Mouse (Mus musculus) cerebellum, adult 9-10 months (tissue): ENCODE data around the gene Vcpkmt.
"Not testable (repeated sequence)": the region's sequence is repeated elsewhere in the genome, so short reads cannot be mapped to it uniquely, and the experiment has no call there.

Source experiments
- DNase-seq: peaks from one replicate; pipeline ENCODE4 v3.0.0; 2022

The Vcpkmt gene

GRCm38 (mm10) chr12:69582613-69583269 lies at the start of gene Vcpkmt:
Gene Vcpkmt, minus strand, starts transcription at chr12:69583028.
- peak; percentile 86 for DNase-seq

GRCm38 (mm10) chr12:69618590-69618989 lies 35.8 kb upstream of the Vcpkmt start:
- DNase-seq = not testable (repeated sequence)

GRCm38 (mm10) chr12:69604367-69604766 lies 21.5 kb upstream of the Vcpkmt start:
- no peak for DNase-seq

- DNase-seq = no peak
Measured at GRCm38 (mm10) chr12:69597446-69597845, 14.6 kb upstream of the Vcpkmt start.

GRCm38 (mm10) chr12:69593130-69593529 lies 10.3 kb upstream of the Vcpkmt start:
- no peak for DNase-seq

GRCm38 (mm10) chr12:69583270-69583629 lies 422 bp upstream of the Vcpkmt start:
- no peak for DNase-seq

- no peak for DNase-seq
Measured at GRCm38 (mm10) chr12:69582216-69582612, 614 bp downstream of the Vcpkmt start.

GRCm38 (mm10) chr12:69579623-69580022 lies 3.2 kb downstream of the Vcpkmt start:
- no peak for DNase-seq

GRCm38 (mm10) chr12:69576120-69576627 lies 6.7 kb downstream of the Vcpkmt start:
- DNase-seq = no peak

GRCm38 (mm10) chr12:69573916-69574881 lies 8.6 kb downstream of the Vcpkmt start:
- DNase-seq = peak; percentile 89

GRCm38 (mm10) chr12:69573271-69573670 lies 9.6 kb downstream of the Vcpkmt start:
- no peak for DNase-seq

GRCm38 (mm10) chr12:69569926-69570325 lies 12.9 kb downstream of the Vcpkmt start:
- DNase-seq = no peak

GRCm38 (mm10) chr12:69568266-69568665 lies 14.6 kb downstream of the Vcpkmt start:
- no peak for DNase-seq

- not testable (repeated sequence) for DNase-seq
Measured at GRCm38 (mm10) chr12:69561006-69561405, 21.8 kb downstream of the Vcpkmt start.

GRCm38 (mm10) chr12:69556221-69556861 lies 26.5 kb downstream of the Vcpkmt start:
- DNase-seq = no peak

- no peak for DNase-seq
Measured at GRCm38 (mm10) chr12:69545456-69546178, 37.2 kb downstream of the Vcpkmt start.

GRCm38 (mm10) chr12:69544994-69545393 lies 37.8 kb downstream of the Vcpkmt start:
- DNase-seq = no peak

- DNase-seq = no peak
Measured at GRCm38 (mm10) chr12:69544562-69544961, 38.3 kb downstream of the Vcpkmt start.

GRCm38 (mm10) chr12:69542376-69542775 lies 40.5 kb downstream of the Vcpkmt start:
- no peak for DNase-seq

GRCm38 (mm10) chr12:69541663-69542062 lies 41.2 kb downstream of the Vcpkmt start:
- DNase-seq = no peak

- DNase-seq = no peak
Measured at GRCm38 (mm10) chr12:69539353-69539752, 43.5 kb downstream of the Vcpkmt start.

GRCm38 (mm10) chr12:69538362-69538950 lies 44.4 kb downstream of the Vcpkmt start:
- no peak for DNase-seq
